Mouse (Mus musculus) kidney, postnatal 0 days (tissue): Measurements from ENCODE around the gene Gm20388. TPM values are rescaled to one million over a fixed set of nuclear protein-coding genes. Genes with fewer than 3 reads are reported as not detected.

Experiments used
- ATAC-seq: fragments of 200-750 bp; cut with Nextera tagmentation; replicated peaks from 2 replicates; pipeline ENCODE4 v1.8.0; 2017; ENCODE audit warnings: low read depth, moderate number of reproducible peaks, moderate TSS enrichment, moderate library complexity; ENCODE audit not compliant: low FRiP score
- DNase-seq: peaks from one replicate; pipeline ENCODE4 v3.0.0-alpha.2; 2016; ENCODE audit warnings: low spot score
- H3K27ac ChIP-seq: fragments of 300-500 bp; sonication (generic); 2 replicates; pipeline ENCODE4 v1.5.1; 2014; ENCODE audit warnings: mild to moderate bottlenecking
- H3K27me3 ChIP-seq: fragments of 300-500 bp; sonication (generic); 2 replicates; pipeline ENCODE4 v1.6.1; 2014; ENCODE audit warnings: low read length, mixed read lengths; ENCODE audit not compliant: insufficient read depth
- H3K36me3 ChIP-seq: fragments of 300-500 bp; sonication (generic); 2 replicates; pipeline ENCODE4 v1.6.1; 2014; ENCODE audit warnings: low read length, mixed read lengths; ENCODE audit not compliant: insufficient read depth
- H3K4me1 ChIP-seq: fragments of 300-500 bp; sonication (generic); replicated peaks from 2 replicates; pipeline ENCODE4 v1.6.1; 2014; ENCODE audit warnings: antibody characterized with exemption, low read length, mixed read lengths; ENCODE audit not compliant: insufficient read depth
- H3K4me2 ChIP-seq: fragments of 300-500 bp; sonication (generic); 2 replicates; pipeline ENCODE4 v1.6.1; 2014; ENCODE audit warnings: mild to moderate bottlenecking, low read length, moderate library complexity, mixed read lengths
- H3K4me3 ChIP-seq: fragments of 300-500 bp; sonication (generic); replicated peaks from 2 replicates; pipeline ENCODE4 v1.5.1; 2014; ENCODE audit warnings: low read depth, low read length
- H3K9ac ChIP-seq: fragments of 300-500 bp; sonication (generic); 2 replicates; pipeline ENCODE4 v1.6.1; 2014; ENCODE audit warnings: low read depth, low read length
- H3K9me3 ChIP-seq: fragments of 300-500 bp; sonication (generic); replicated peaks from 2 replicates; pipeline ENCODE4 v1.6.1; 2016; ENCODE audit warnings: low read length, inconsistent platforms, mixed read lengths
- CTCF ChIP-seq: IDR thresholded peaks from 2 replicates; pipeline ENCODE4 v1.5.1; 2016; ENCODE audit warnings: antibody characterized with exemption, low read depth, mild to moderate bottlenecking, moderate library complexity
- WGBS: fragments of 180-500 bp; shearing (Covaris S2); extraction: QIAGEN DNeasy Blood & Tissue Kit; methylation state at CpG from one replicate; pipeline ENCODE4 v1.1.7; 2014; 5-methylcytosine and 5-hydroxymethylcytosine counted together
- polyA plus RNA-seq: library from polyadenylated mRNA; unstranded; fragments of >200 nt; fragmentation: Nextera tagmentation; extraction: Ambion mirVana; gene quantifications from 2 replicates; pipeline ENCODE4 v1.2.1, GENCODE M21; 2015

The Gm20388 gene
- polyA plus RNA-seq, 1 experiment from 2014 or later: not detected

DNA sequence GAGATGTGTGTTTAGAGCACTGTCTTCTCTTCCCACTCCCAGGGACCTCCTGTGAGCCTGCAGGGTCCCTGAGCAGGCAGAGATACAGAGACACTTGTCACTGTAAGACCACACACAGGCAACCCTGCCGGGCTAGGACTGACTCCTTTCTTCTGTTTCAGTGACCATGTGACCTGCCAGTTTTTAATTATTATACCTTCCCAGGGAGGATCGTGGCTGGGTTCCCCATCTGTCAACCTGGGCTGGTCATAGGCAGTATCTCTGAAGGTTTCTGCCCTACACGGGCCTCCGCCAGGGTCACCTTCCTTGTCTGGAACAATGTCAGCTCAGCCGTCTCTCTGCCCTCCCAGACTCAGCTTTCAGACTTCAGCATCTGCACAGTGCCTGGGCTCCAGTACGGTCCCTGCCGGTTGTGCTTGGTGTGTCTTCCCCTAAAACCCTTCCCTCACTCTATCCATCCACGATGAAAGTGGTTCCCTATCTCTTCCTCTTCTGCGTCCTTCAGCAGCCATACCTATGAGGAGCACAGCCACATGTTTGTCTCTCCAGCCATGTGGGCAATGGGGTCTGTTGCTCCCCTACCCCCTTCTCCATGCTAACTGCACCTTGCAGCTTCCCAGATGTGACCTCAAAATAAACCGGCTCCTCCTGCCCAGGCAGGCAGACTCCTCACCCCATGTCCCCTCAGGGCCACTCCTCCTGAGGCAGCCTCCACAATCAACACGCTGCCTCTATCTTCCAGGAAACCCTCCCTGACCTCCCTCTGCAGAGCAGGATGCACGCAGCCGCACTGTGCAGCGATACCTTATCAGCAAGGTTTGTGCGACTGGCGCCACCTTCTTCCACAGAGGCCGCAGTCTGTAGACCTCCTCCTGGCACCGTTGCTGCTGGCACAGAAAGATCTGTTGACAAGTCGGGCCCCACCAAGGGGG lies 2825.2 kb downstream of the Gm20388 start:
- WGBS: 50% methylated on average over 19 of the region's 19 CpGs
- no peak overlapping the region for H3K27ac ChIP-seq
- no peak overlapping the region for H3K4me2 ChIP-seq
- H3K9ac ChIP-seq: no peak overlapping the region
- H3K36me3 ChIP-seq: no peaks in the 10 kb centered on the region
- no peaks in the 10 kb centered on the region for H3K4me1 ChIP-seq
- no peak overlapping the region for H3K4me3 ChIP-seq
- TF ChIP-seq CTCF: no peak
- H3K9me3 ChIP-seq: no peaks in the 10 kb centered on the region
- ATAC-seq (no peak), DNase-seq (no peak)
- no peaks in the 10 kb centered on the region for H3K27me3 ChIP-seq

DNA sequence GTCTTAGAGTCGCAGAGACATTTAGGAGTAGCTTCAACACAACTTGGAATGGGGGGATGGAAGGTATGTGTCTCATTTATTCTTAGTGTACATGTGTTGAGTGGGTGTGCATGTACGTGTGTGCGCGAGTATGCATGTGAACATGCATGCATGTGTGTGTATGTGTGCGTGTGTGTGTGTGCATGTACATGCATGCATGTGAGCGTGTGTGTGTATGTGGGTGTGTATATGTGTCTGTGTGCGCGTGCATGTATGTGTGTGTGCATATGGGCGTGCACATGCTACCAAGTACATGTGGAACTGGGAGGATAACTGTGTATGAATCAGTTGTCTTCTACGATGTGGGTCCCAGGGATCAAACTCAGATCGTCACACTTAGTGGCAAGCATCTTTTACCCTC lies 2826.0 kb downstream of the Gm20388 start:
- Histone ChIP-seq H3K9me3 (no peaks in the 10 kb centered on the region), H3K4me1 (no peaks in the 10 kb centered on the region), H3K4me2 (no peak overlapping the region), H3K36me3 (no peaks in the 10 kb centered on the region), H3K4me3 (no peak overlapping the region), H3K27me3 (no peaks in the 10 kb centered on the region), H3K27ac (no peak overlapping the region), H3K9ac (no peak overlapping the region)
- no peak for TF ChIP-seq CTCF
- WGBS: 93% methylated on average over 11 of the region's 11 CpGs
- no peak for ATAC-seq
- DNase-seq: no peak

DNA sequence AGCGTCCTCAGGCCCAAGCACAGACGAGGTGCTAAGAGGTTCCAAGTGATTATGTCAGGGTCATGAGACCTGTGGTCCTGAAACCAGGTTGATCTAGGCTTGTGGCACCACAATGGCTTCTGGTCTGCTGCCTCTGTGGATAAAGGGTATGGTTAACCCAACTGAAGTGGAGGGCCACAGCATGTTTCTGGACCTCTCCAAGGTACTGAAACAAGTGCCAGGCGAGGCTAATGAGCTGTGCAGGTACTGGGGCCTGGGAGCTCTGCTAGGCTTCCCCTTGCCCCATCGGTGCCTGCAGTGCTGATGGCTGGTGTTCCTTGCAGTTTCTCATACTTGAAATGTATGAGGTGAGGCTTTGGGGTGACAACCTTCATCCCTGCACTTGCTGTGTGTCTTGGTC lies 2826.4 kb downstream of the Gm20388 start:
- no peak overlapping the region for H3K4me2 ChIP-seq
- H3K9me3 ChIP-seq: no peaks in the 10 kb centered on the region
- no peaks in the 10 kb centered on the region for H3K27me3 ChIP-seq
- H3K36me3 ChIP-seq: no peaks in the 10 kb centered on the region
- no peaks in the 10 kb centered on the region for H3K4me1 ChIP-seq
- H3K27ac ChIP-seq: no peak overlapping the region
- H3K9ac ChIP-seq: no peak overlapping the region
- no peak for ATAC-seq
- no peak overlapping the region for H3K4me3 ChIP-seq
- WGBS: 42% methylated on average over 4 of the region's 4 CpGs
- TF ChIP-seq CTCF: no peak
- peak; percentile 42 for DNase-seq

DNA sequence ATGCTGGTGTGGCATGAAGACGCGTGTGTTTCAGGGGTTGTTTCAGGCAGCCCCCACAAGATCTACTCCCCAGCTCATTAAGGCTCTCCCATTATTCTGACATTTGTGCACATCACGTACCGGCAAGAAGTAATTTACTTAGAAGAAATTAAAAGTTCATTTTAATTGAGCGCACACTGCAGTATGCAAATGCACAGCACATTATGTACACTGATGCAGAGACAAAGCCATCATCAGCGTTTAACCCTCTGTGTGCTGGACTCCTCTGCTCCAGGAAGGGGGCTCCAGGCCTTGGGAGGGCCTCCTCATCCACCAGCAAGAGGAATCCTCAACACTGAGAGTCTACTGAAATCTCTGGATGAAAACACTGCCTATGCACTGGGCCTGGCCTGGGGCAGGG lies 2827.2 kb downstream of the Gm20388 start:
- Histone ChIP-seq H3K27me3 (no peaks in the 10 kb centered on the region), H3K4me1 (no peaks in the 10 kb centered on the region), H3K36me3 (no peaks in the 10 kb centered on the region), H3K9ac (no peak overlapping the region), H3K4me3 (no peak overlapping the region), H3K27ac (no peak overlapping the region), H3K4me2 (no peak overlapping the region), H3K9me3 (no peaks in the 10 kb centered on the region)
- ATAC-seq (no peak), DNase-seq (no peak)
- WGBS: 84% methylated on average over 6 of the region's 6 CpGs
- TF ChIP-seq CTCF: no peak

DNA sequence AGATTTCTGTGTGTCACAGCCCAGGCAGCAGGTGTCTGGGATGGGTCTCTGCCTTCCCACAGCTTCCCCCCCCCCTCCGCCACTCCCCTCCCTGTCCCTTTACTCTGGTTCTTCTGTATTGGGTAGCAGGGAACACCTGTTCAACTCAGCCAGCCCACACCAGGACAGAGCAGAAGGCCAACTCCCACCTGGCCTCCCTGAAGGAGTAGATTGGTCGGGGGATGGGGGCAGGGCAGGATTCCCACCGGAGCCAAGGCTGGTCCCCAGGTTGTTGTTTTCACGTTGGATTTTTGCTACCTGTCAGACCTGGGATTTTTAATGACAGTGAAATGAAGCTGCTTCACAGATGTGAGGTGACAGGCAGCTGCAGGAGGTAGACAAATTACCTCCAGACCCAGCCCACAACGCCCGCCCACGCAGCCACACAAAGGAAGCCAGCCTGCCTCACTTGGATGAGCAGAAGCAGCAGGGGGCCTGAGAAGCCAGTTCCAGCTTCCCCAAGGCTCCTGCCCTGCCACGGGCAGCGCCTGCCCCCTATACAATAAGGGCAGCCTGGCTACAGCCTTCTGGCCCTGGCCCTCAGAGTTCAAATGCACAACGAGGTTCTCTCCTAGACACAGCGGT lies 2828.6 kb downstream of the Gm20388 start:
- no peaks in the 10 kb centered on the region for H3K9me3 ChIP-seq
- WGBS: 10% methylated on average over 11 of the region's 11 CpGs
- H3K9ac ChIP-seq: no peak overlapping the region
- TF ChIP-seq CTCF: no peak
- no peak overlapping the region for H3K4me3 ChIP-seq
- ATAC-seq (peak; percentile 75), DNase-seq (peak; percentile 44)
- no peak overlapping the region for H3K27ac ChIP-seq
- H3K4me1 ChIP-seq: no peaks in the 10 kb centered on the region
- no peak overlapping the region for H3K4me2 ChIP-seq
- no peaks in the 10 kb centered on the region for H3K36me3 ChIP-seq
- no peaks in the 10 kb centered on the region for H3K27me3 ChIP-seq

DNA sequence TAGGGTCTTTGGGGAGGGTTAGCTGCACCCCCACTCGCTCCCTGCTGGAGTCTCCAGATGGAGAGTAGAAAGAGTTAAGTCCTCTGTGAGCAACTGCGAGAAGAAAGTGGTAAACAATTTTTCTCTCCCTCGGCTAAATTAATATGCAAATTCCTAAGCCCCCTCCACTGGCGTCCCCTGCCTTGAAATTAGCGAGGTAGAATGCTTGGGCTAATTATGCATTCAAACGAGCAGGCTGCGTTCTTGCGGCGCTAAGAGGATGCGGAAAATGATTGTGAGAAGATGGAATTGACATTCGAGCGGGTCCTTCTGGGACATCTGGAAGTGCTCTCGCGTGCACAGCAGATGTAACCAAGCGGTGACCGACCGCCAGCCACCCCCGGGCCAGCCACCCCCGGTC lies 2831.8 kb downstream of the Gm20388 start:
- no peak overlapping the region for H3K27ac ChIP-seq
- no peak overlapping the region for H3K4me3 ChIP-seq
- H3K4me2 ChIP-seq: no peak overlapping the region
- H3K9me3 ChIP-seq: no peaks in the 10 kb centered on the region
- no peak overlapping the region for H3K9ac ChIP-seq
- 0 out of 2 replicates have a peak, but pooled peaks cover 6% of the 10 kb centered on the region for H3K27me3 ChIP-seq
- 25% methylated on average over 19 of the region's 19 CpGs for WGBS
- no peak for TF ChIP-seq CTCF
- ATAC-seq (no peak), DNase-seq (no peak)
- H3K4me1 ChIP-seq: no peaks in the 10 kb centered on the region
- no peaks in the 10 kb centered on the region for H3K36me3 ChIP-seq
